Mouse (Mus musculus) G1E (cell line): ENCODE results near the gene Trrap. TPM values are rescaled to one million over a fixed set of nuclear protein-coding genes. Genes with fewer than 3 reads are reported as not detected.
A peak's percentile ranks its signal among the peaks of the same experiment; 100 is the strongest.

ENCODE experiments used
- ATAC-seq: 2 replicates; pipeline ENCODE4 v1.8.0; 2016; ENCODE audit warnings: mild to moderate bottlenecking; ENCODE audit not compliant: insufficient number of reproducible peaks, poor library complexity, low FRiP score, severe bottlenecking; ENCODE audit errors: extremely low read depth
- DNase-seq: peaks from one replicate; pipeline ENCODE4 v3.0.0; 2012; ENCODE audit warnings: low spot score
- H3K27me3 ChIP-seq: 2 replicates; pipeline ENCODE4 v1.6.1; 2012; ENCODE audit warnings: mild to moderate bottlenecking, low read length, inconsistent platforms; ENCODE audit not compliant: insufficient read depth
- H3K36me3 ChIP-seq: replicated peaks from 2 replicates; pipeline ENCODE3; 2012; ENCODE audit warnings: mild to moderate bottlenecking, inconsistent platforms
- H3K4me1 ChIP-seq: 2 replicates; pipeline ENCODE4 v1.6.1; 2012; ENCODE audit warnings: low read depth, low read length, inconsistent platforms, mixed read lengths; ENCODE audit not compliant: insufficient read depth
- H3K4me3 ChIP-seq: 2 replicates; pipeline ENCODE4 v1.5.1; 2012; ENCODE audit warnings: low read depth, mild to moderate bottlenecking, inconsistent platforms, low read length, moderate library complexity, mixed read lengths
- H3K9me3 ChIP-seq: replicated peaks from 2 replicates; pipeline ENCODE4 v1.6.1; 2012; ENCODE audit warnings: inconsistent platforms
- CTCF ChIP-seq: IDR thresholded peaks from 2 replicates; pipeline ENCODE4 v1.5.1; 2012; ENCODE audit warnings: low read depth, low read length, inconsistent platforms, mixed read lengths
- GATA1 ChIP-seq: IDR thresholded peaks from 2 replicates; pipeline ENCODE4 v1.6.1; 2012; ENCODE audit warnings: borderline replicate concordance, low read length, inconsistent platforms, mixed read lengths
- GATA2 ChIP-seq: IDR thresholded peaks from 2 replicates; pipeline ENCODE4 v1.6.1; 2012; ENCODE audit warnings: low read depth, low read length, inconsistent platforms, borderline replicate concordance
- POLR2AphosphoS5 ChIP-seq: IDR thresholded peaks from 2 replicates; pipeline ENCODE4 v1.6.1; 2012; ENCODE audit warnings: low read depth, low read length, inconsistent platforms; ENCODE audit not compliant: insufficient replicate concordance
- TAL1 ChIP-seq: conservative IDR thresholded peaks from 2 replicates; pipeline ENCODE4 v1.6.1; 2012; ENCODE audit warnings: low read depth, low read length, inconsistent platforms, mixed read lengths
- polyA plus RNA-seq: library from polyadenylated mRNA; stranded (reverse); fragments of >175 nt; gene quantifications from 2 replicates; pipeline ENCODE4 v1.2.3, GENCODE M21; 2012
- total RNA-seq, 2 experiments: library from RNA; stranded (forward) in 1 of 2; stranded (reverse) in 1 of 2; fragments of 200-1000 nt in 1 of 2; fragments of >200 nt in 1 of 2; fragmentation: Nextera tagmentation in 1 of 2; gene quantifications; 2 replicates each; pipeline ENCODE4 v1.2.3; 2014 to 2017

Gene Trrap
- total and polyA plus RNA-seq, 3 experiments = 41.2 to 152 (median 49.8) TPM

GRCm38 (mm10) chr5:144871775-144872174 is 104.2 kb downstream of the Trrap start:
- H3K4me3 ChIP-seq = no peak overlapping the region
- no peaks in the 10 kb centered on the region for H3K4me1 ChIP-seq
- peaks cover 4% of the 10 kb centered on the region; the same call in 1 of the 2 replicates for H3K27me3 ChIP-seq
- ATAC-seq (no peak), DNase-seq (no peak)
- no peaks in the 10 kb centered on the region for H3K9me3 ChIP-seq
- H3K36me3 ChIP-seq = no peaks in the 10 kb centered on the region
- TF ChIP-seq POLR2AphosphoS5 (no peak), TAL1 (no peak), GATA1 (no peak), GATA2 (no peak), CTCF (0 out of 2 replicates have a peak, but pooled peaks have one; percentile 13)

DNA sequence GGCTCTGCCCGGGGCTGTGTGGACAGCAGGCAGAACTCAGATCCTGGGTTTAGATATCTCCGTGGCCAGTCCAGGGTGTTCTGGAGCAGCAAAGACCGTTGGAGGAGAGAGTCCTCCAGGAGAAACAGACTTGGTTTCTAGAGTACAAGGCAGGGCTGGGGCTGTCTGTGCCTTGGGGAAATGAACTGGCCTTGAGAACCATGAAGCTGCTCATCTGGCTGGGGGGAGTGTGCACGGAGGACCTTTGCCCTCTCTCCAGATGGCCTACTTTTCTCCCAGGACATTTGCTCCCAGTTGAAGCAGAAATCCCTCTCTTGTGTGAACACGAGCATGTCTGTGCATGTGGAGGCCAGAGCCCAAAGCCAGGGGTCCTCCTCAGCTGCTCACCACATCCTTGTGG is 104.8 kb downstream of the Trrap start:
- no peak for ATAC-seq
- no peak overlapping the region for H3K4me3 ChIP-seq

DNA sequence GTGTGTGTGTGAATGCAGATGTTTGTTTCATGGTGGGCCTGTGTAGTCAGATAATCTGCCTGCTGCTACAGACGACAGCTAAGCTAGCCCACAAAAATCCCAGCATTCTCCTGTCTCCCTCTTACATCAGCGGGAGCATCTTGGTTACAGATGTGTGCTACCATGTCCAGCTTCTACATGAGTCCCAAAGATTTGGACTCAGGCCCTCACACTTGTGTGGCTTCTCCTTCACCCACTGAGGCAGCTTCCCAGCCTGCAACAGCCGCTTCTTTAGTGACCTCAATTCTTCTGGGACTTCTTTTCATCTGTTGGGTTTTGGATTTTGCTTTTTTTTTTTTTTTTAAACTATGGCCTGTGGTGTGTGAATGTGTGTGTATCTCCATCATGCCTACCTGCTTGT is 105.3 kb downstream of the Trrap start:
- H3K27me3 ChIP-seq = peaks cover 11% of the 10 kb centered on the region; the same call in 1 of the 2 replicates
- H3K4me3 ChIP-seq = no peak overlapping the region
- no peaks in the 10 kb centered on the region for H3K4me1 ChIP-seq
- H3K36me3 ChIP-seq = no peaks in the 10 kb centered on the region
- TF ChIP-seq GATA2 = no peak
- no peak for TF ChIP-seq POLR2AphosphoS5
- no peak for TF ChIP-seq GATA1
- no peak for TF ChIP-seq CTCF
- TF ChIP-seq TAL1 = no peak
- DNase-seq = no peak
- no peak for ATAC-seq
- no peaks in the 10 kb centered on the region for H3K9me3 ChIP-seq

More for the DNA sequence above, 104.8 kb downstream of the Trrap start:
- H3K27me3 ChIP-seq = peaks cover 10% of the 10 kb centered on the region; the same call in 1 of the 2 replicates
- no peaks in the 10 kb centered on the region for H3K4me1 ChIP-seq
- TF ChIP-seq TAL1 (no peak), CTCF (no peak), POLR2AphosphoS5 (no peak), GATA1 (no peak), GATA2 (no peak)
- DNase-seq = no peak
- H3K36me3 ChIP-seq = no peaks in the 10 kb centered on the region
- H3K9me3 ChIP-seq = no peaks in the 10 kb centered on the region

DNA sequence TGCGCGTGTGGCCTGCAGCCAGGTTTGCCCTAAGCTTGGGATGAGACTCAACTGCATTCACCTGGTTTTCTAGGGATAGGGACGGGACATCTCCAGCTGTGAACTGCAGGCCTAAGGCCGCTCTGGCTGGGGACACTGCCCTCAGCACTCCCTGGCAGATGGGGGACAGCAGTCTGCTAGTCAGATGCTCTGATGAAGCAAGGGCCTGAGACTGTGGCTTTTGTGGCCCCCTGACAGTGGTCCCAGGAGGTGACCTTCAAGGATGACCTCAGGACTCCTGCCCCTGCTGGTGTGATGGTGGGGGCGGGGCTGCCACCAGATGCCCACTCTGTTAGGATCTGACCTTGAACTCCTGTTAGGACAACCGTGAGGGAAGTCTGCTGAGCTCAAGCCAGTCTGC is 107.7 kb downstream of the Trrap start:
- DNase-seq (no peak), ATAC-seq (no peak)
- H3K9me3 ChIP-seq = no peaks in the 10 kb centered on the region
- no peak overlapping the region for H3K4me3 ChIP-seq
- H3K27me3 ChIP-seq = peaks cover 11% of the 10 kb centered on the region; the same call in 1 of the 2 replicates
- TF ChIP-seq POLR2AphosphoS5 (no peak), TAL1 (no peak), GATA2 (no peak), CTCF (no peak), GATA1 (no peak)
- no peaks in the 10 kb centered on the region for H3K4me1 ChIP-seq
- no peaks in the 10 kb centered on the region for H3K36me3 ChIP-seq

DNA sequence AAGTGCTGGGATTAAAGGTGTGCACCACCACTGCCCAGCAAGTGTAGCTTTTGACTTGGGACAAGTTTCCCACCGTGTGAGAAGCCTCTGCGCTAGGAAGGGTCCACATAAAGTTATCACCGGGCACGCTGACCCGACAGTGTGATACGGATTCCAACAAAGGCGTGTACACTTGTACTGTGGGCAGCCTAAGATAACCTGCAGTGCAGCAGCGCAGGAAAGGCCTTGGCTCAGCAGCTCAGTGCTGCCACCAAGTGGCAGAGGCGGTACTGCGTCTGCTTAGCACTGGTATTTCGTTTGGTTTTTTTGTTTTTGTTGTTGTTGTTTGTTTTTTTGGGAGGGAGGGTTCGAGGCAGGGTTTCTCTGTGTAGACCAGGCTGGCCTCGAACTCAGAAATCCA is 108.4 kb downstream of the Trrap start:
- ATAC-seq (peak; percentile 55), DNase-seq (peak; percentile 43)
- Histone ChIP-seq H3K36me3 (no peaks in the 10 kb centered on the region), H3K9me3 (no peaks in the 10 kb centered on the region), H3K4me3 (no peak overlapping the region), H3K4me1 (no peaks in the 10 kb centered on the region), H3K27me3 (peaks cover 11% of the 10 kb centered on the region; the same call in 1 of the 2 replicates)
- TF ChIP-seq GATA1 (no peak), POLR2AphosphoS5 (no peak), CTCF (peak; percentile 99)

GRCm38 (mm10) chr5:144877021-144877420 is 109.5 kb downstream of the Trrap start:
- Histone ChIP-seq H3K9me3 (no peaks in the 10 kb centered on the region), H3K36me3 (no peaks in the 10 kb centered on the region), H3K4me1 (no peaks in the 10 kb centered on the region), H3K4me3 (no peak overlapping the region), H3K27me3 (peaks cover 11% of the 10 kb centered on the region; the same call in 1 of the 2 replicates)
- no peak for ATAC-seq
- TF ChIP-seq GATA1 = no peak
- TF ChIP-seq TAL1 = no peak
- no peak for TF ChIP-seq POLR2AphosphoS5
- no peak for TF ChIP-seq GATA2
- no peak for TF ChIP-seq CTCF
- DNase-seq = no peak
